Mouse (Mus musculus) liver, postnatal 0 days (tissue): ENCODE measurements around the gene Nfatc4. TPM values are rescaled to one million over a fixed set of nuclear protein-coding genes. Genes with fewer than 3 reads are reported as not detected.
A peak's percentile ranks its signal among the peaks of the same experiment; 100 is the strongest.

Experiments used
- ATAC-seq: fragments of 200-750 bp; cut with Nextera tagmentation; 2 replicates; pipeline ENCODE4 v1.8.0; 2017; ENCODE audit warnings: mild to moderate bottlenecking, moderate library complexity
- DNase-seq: peaks from one replicate; pipeline ENCODE4 v3.0.0-alpha.2; 2016
- H3K27ac ChIP-seq: fragments of 300-500 bp; sonication (generic); 2 replicates; pipeline ENCODE4 v1.5.1; 2014; ENCODE audit warnings: antibody characterized with exemption, moderate library complexity, mild to moderate bottlenecking, low read depth
- H3K27me3 ChIP-seq: fragments of 300-500 bp; sonication (generic); 2 replicates; pipeline ENCODE4 v1.6.1; 2014; ENCODE audit warnings: low read length, control low read depth, mixed read lengths; ENCODE audit not compliant: insufficient read depth
- H3K36me3 ChIP-seq: fragments of 300-500 bp; sonication (generic); replicated peaks from 2 replicates; pipeline ENCODE4 v1.6.1; 2014; ENCODE audit warnings: mild to moderate bottlenecking, control low read depth, low read length, moderate library complexity, mixed read lengths; ENCODE audit not compliant: insufficient read depth
- H3K4me1 ChIP-seq: fragments of 300-500 bp; sonication (generic); 2 replicates; pipeline ENCODE4 v1.6.1; 2014; ENCODE audit warnings: antibody characterized with exemption, mild to moderate bottlenecking, control low read depth; ENCODE audit not compliant: insufficient read depth
- H3K4me2 ChIP-seq: fragments of 300-500 bp; sonication (generic); 2 replicates; pipeline ENCODE4 v1.6.1; 2014; ENCODE audit warnings: low read depth, mild to moderate bottlenecking, low read length, moderate library complexity, mixed read lengths
- H3K4me3 ChIP-seq: fragments of 300-500 bp; sonication (generic); 2 replicates; pipeline ENCODE4 v1.5.1; 2014; ENCODE audit warnings: low read depth, low read length
- H3K9ac ChIP-seq: fragments of 300-500 bp; sonication (generic); replicated peaks from 2 replicates; pipeline ENCODE4 v1.6.1; 2014; ENCODE audit warnings: mild to moderate bottlenecking, moderate library complexity
- H3K9me3 ChIP-seq: fragments of 300-500 bp; sonication (generic); 2 replicates; pipeline ENCODE4 v1.6.1; 2016; ENCODE audit warnings: mild to moderate bottlenecking, control low read depth, low read length, mixed read lengths
- CTCF ChIP-seq: sonication (generic); IDR thresholded peaks from 2 replicates; pipeline ENCODE4 v1.5.1; 2016; ENCODE audit warnings: antibody characterized with exemption, low read depth
- EP300 ChIP-seq: IDR thresholded peaks from 2 replicates; pipeline ENCODE4 v1.6.1; 2016; ENCODE audit warnings: antibody characterized with exemption, low read depth, mild to moderate bottlenecking
- WGBS: fragments of 180-500 bp; shearing (Covaris S2); extraction: QIAGEN DNeasy Blood & Tissue Kit; methylation state at CpG from one replicate; pipeline ENCODE4 v1.1.7; 2014; ENCODE audit not compliant: insufficient replicate concordance; 5-methylcytosine and 5-hydroxymethylcytosine counted together
- polyA plus RNA-seq: library from polyadenylated mRNA; unstranded; fragments of >200 nt; fragmentation: Nextera tagmentation; extraction: Ambion mirVana; gene quantifications from 2 replicates; pipeline ENCODE4 v1.2.1, GENCODE M21; 2015

Nfatc4 gene
- polyA plus RNA-seq, 1 experiment from 2014 or later: 0.41 TPM

- Histone ChIP-seq H3K4me2 (peak overlapping the region; percentile 87), H3K4me1 (peaks cover 30% of the 10 kb centered on the region), H3K9ac (peak overlapping the region; percentile 66; the same call in 1 of the 2 replicates), H3K27me3 (no peaks in the 10 kb centered on the region), H3K4me3 (peak overlapping the region; percentile 51), H3K36me3 (no peaks in the 10 kb centered on the region), H3K27ac (0 out of 2 replicates have a peak overlapping the region, but pooled peaks have one; percentile 29), H3K9me3 (no peaks in the 10 kb centered on the region)
- DNase-seq: no peak
- TF ChIP-seq EP300: no peak
- TF ChIP-seq CTCF: no peak
- ATAC-seq: no peak
- WGBS: 22% methylated on average over 4 of the region's 4 CpGs
Observed at GRCm38 (mm10) chr14:55855101-55855561, 32.2 kb downstream of the Nfatc4 start.

GRCm38 (mm10) chr14:55857588-55857987 is 34.6 kb downstream of the Nfatc4 start:
- H3K4me2 ChIP-seq: no peak overlapping the region
- H3K9me3 ChIP-seq: no peaks in the 10 kb centered on the region
- TF ChIP-seq EP300: no peak
- no peak for TF ChIP-seq CTCF
- H3K4me3 ChIP-seq: no peak overlapping the region
- peaks cover 36% of the 10 kb centered on the region for H3K4me1 ChIP-seq
- WGBS: 54% methylated on average over 4 of the region's 4 CpGs
- H3K27me3 ChIP-seq: no peaks in the 10 kb centered on the region
- H3K27ac ChIP-seq: no peak overlapping the region
- no peak for ATAC-seq
- no peak for DNase-seq
- H3K9ac ChIP-seq: no peak overlapping the region
- H3K36me3 ChIP-seq: no peaks in the 10 kb centered on the region

- Histone ChIP-seq H3K27ac (no peak overlapping the region), H3K4me2 (no peak overlapping the region), H3K4me3 (no peak overlapping the region), H3K27me3 (no peaks in the 10 kb centered on the region), H3K9me3 (no peaks in the 10 kb centered on the region), H3K9ac (no peak overlapping the region), H3K4me1 (peaks cover 7% of the 10 kb centered on the region; the same call in 1 of the 2 replicates), H3K36me3 (peaks cover 3% of the 10 kb centered on the region; the same call in 1 of the 2 replicates)
- TF ChIP-seq EP300 (no peak), CTCF (no peak)
- DNase-seq (no peak), ATAC-seq (no peak)
- WGBS: 75% methylated on average over 6 of the region's 6 CpGs
Observed at GRCm38 (mm10) chr14:55862186-55862585, 39.2 kb downstream of the Nfatc4 start.

- Histone ChIP-seq H3K4me3 (no peak overlapping the region), H3K27ac (no peak overlapping the region), H3K27me3 (no peaks in the 10 kb centered on the region), H3K4me1 (peaks cover 7% of the 10 kb centered on the region; the same call in 1 of the 2 replicates), H3K9me3 (no peaks in the 10 kb centered on the region), H3K36me3 (peaks cover 3% of the 10 kb centered on the region; the same call in 1 of the 2 replicates), H3K9ac (no peak overlapping the region), H3K4me2 (no peak overlapping the region)
- DNase-seq (no peak), ATAC-seq (no peak)
- 83% methylated on average over 10 of the region's 10 CpGs for WGBS
- TF ChIP-seq CTCF: no peak
- no peak for TF ChIP-seq EP300
Observed at GRCm38 (mm10) chr14:55862970-55863369, 40.0 kb downstream of the Nfatc4 start.

GRCm38 (mm10) chr14:55863773-55864172 is 40.8 kb downstream of the Nfatc4 start:
- DNase-seq (peak; percentile 81), ATAC-seq (peak; percentile 83)
- Histone ChIP-seq H3K4me3 (no peak overlapping the region), H3K4me1 (peaks cover 7% of the 10 kb centered on the region; the same call in 1 of the 2 replicates), H3K36me3 (peaks cover 3% of the 10 kb centered on the region; the same call in 1 of the 2 replicates), H3K9ac (no peak overlapping the region), H3K9me3 (no peaks in the 10 kb centered on the region), H3K27ac (no peak overlapping the region), H3K27me3 (no peaks in the 10 kb centered on the region), H3K4me2 (no peak overlapping the region)
- TF ChIP-seq CTCF (peak; percentile 97), EP300 (no peak)
- 35% methylated on average over 7 of the region's 7 CpGs for WGBS

GRCm38 (mm10) chr14:55866962-55867361 is 44.0 kb downstream of the Nfatc4 start:
- DNase-seq (peak; percentile 54), ATAC-seq (no peak)
- Histone ChIP-seq H3K9me3 (no peaks in the 10 kb centered on the region), H3K36me3 (peaks cover 3% of the 10 kb centered on the region), H3K27me3 (no peaks in the 10 kb centered on the region), H3K4me2 (no peak overlapping the region), H3K4me1 (no peaks in the 10 kb centered on the region), H3K4me3 (no peak overlapping the region), H3K27ac (no peak overlapping the region), H3K9ac (no peak overlapping the region)
- 38% methylated on average over 4 of the region's 4 CpGs for WGBS
- TF ChIP-seq CTCF: peak; percentile 86
- TF ChIP-seq EP300: no peak
